Mouse (Mus musculus) stomach, postnatal 0 days (tissue): ENCODE measurements around the gene Elp1.

Experiments used
- CTCF ChIP-seq: IDR thresholded peaks from 2 replicates; pipeline ENCODE4 v1.5.1; 2016; ENCODE audit warnings: antibody characterized with exemption, low read depth, mild to moderate bottlenecking, moderate library complexity
- EP300 ChIP-seq: optimal IDR thresholded peaks from 2 replicates; pipeline ENCODE3; 2016; ENCODE audit warnings: antibody characterized with exemption

DNA sequence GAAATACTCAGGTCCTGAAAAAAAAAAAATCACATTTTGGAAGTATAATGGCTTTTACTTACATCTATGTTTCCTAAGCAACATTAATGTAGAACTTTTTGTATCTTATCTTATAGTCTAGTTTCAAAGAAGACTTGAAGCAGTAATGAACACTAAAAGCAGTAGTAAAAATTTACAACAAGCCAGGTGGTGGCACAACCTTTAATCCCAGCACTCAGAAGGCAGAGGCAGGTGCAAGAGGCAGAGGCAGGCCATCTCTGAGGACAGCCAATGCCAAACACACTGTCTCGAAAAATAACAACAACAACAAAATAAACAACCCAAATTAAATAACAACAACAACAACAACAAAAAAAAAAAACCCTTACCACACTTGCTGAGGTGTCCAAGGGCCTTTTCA is 31.1 kb downstream of the Elp1 start:
- TF ChIP-seq CTCF (no peak), EP300 (no peak)
